Mouse (Mus musculus): Measurements from ENCODE around the gene Dbf4. TPM values are rescaled to one million over a fixed set of nuclear protein-coding genes. Genes with fewer than 3 reads are reported as not detected.

Dbf4 gene
- polyA plus RNA-seq, 1 experiment = 0.72 TPM

DNA sequence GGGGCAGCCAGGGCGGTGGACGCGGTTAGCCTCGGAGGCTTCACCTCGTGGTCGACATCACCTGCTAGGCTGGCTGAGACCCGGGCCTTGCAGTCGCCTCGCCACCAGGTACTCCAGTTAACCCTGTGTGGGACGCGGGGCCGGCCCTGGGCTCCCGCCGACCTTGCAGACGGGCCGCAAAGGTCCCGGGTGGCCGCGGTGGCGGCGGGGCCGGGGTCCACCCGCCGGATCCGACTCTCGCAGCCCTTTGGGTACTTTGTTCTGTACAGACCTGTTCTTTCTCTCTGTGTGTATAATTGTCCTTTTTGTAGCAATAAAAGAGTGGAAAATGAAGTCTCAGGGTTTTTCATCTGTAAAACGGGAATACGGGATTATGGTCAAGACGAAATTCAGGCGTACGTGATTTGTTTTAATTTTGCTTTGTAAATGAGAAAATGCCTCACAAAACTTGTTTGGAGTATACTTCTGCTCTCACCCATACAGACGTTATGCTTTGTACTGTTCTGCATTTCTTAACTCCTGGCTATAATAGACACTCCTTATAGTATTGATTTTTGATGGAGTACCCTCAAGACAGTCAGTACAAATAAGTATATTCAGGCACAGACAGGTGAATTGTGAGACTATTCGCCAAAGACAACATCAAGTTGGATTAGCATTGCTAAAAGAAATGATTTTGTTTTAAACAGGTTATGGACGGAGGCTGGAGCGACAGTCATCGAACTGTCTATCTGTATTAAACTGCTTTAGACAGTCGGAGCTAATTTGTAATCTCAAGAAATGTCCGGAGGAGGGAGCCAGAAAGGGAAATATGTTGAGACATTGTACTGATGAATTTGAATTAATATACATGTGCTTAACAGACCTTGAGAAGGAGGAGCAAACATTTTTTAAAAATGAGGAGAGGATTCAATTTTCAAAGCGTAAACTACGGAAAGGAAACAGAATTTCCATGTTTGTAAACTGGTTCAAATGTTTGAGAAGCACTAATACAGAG is 714 bp upstream of the Dbf4 start:
- Histone ChIP-seq H3K27me3 (replicated peaks; ENCODE audit: control insufficient read depth, insufficient read depth, low read length) (no peaks in the 10 kb centered on the region), H3K4me1 (ENCODE audit: control insufficient read depth, insufficient read depth, low read length) (peaks cover 3% of the 10 kb centered on the region; the same call in 1 of the 2 replicates), H3K36me3 (ENCODE audit: control insufficient read depth, insufficient read depth, low read length) (no peaks in the 10 kb centered on the region), H3K4me3 (ENCODE audit: insufficient read depth, low read depth, low read length) (peak overlapping the region; percentile 72), H3K27ac (ENCODE audit: insufficient read depth, low read depth, low read length) (peak overlapping the region; percentile 14; the same call in 1 of the 2 replicates)
- TF ChIP-seq POLR2A (IDR thresholded peaks at IDR 0.05; ENCODE audit: low read depth, low read length) (no peak), CTCF (conservative IDR thresholded peaks at IDR 0.05; ENCODE audit: insufficient read depth, insufficient read length, low read depth, low read length) (no peak)
- WGBS = under 1% methylated on average over 40 of the region's 40 CpGs
- DNase-seq = peak; percentile 41

DNA sequence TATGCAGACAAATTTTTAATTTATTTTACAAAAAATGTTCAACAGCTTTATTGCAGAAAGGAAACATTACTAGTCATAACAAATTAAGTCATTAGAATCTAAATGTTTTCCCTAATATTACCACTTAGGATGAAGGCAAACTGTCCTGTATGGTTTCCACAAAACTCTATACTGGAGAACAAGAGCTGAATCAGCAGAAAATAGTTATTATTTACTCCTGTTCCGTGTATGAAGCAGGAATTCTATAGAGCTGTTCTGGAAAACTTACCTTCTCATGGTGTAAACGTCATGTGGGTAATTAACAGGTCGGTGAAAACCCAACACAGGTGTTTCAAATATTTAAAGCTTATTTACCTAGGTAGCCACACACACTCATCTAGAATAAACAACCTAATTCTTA is 1.1 kb downstream of the Dbf4 start:
- Histone ChIP-seq H3K36me3 (ENCODE audit: control insufficient read depth, insufficient read depth, low read length) (no peaks in the 10 kb centered on the region), H3K4me3 (ENCODE audit: insufficient read depth, low read depth, low read length) (no peak overlapping the region), H3K27me3 (replicated peaks; ENCODE audit: control insufficient read depth, insufficient read depth, low read length) (no peaks in the 10 kb centered on the region), H3K4me1 (ENCODE audit: control insufficient read depth, insufficient read depth, low read length) (peaks cover 3% of the 10 kb centered on the region; the same call in 1 of the 2 replicates), H3K27ac (ENCODE audit: insufficient read depth, low read depth, low read length) (no peak overlapping the region)
- no peak for DNase-seq
- 25% methylated on average over 3 of the region's 3 CpGs for WGBS
- TF ChIP-seq CTCF (conservative IDR thresholded peaks at IDR 0.05; ENCODE audit: insufficient read depth, insufficient read length, low read depth, low read length) (no peak), POLR2A (IDR thresholded peaks at IDR 0.05; ENCODE audit: low read depth, low read length) (no peak)

DNA sequence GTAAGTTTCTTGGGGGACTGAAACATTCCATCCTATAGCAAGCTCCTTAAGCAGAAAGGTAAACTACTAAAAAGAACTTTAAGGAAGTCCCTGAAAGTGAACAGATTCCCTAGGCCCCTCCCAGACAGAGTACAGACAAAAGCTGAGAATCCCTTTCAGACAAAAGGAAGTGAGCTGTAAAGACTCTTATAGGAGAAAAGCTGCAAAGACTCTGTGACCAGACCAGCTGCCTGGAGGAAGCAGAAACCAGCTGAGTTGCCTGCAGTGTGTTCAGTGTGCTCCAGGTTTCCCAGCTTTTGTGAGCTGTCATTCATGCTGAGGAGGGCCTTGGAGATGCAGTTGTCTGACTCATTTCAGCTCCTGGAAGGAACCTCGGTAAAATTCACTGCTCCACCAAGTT is 5.1 kb downstream of the Dbf4 start:
- no peaks in the 10 kb centered on the region for H3K27me3 ChIP-seq (replicated peaks; ENCODE audit: control insufficient read depth, insufficient read depth, low read length)
- no peaks in the 10 kb centered on the region for H3K36me3 ChIP-seq (ENCODE audit: control insufficient read depth, insufficient read depth, low read length)
- no peaks in the 10 kb centered on the region for H3K4me1 ChIP-seq (ENCODE audit: control insufficient read depth, insufficient read depth, low read length)
- DNase-seq = no peak
- H3K4me3 ChIP-seq (ENCODE audit: insufficient read depth, low read depth, low read length) = no peak overlapping the region
- 39% methylated on average over 1 of the region's 1 CpGs for WGBS
- no peak for TF ChIP-seq POLR2A (IDR thresholded peaks at IDR 0.05; ENCODE audit: low read depth, low read length)
- H3K27ac ChIP-seq (ENCODE audit: insufficient read depth, low read depth, low read length) = no peak overlapping the region

DNA sequence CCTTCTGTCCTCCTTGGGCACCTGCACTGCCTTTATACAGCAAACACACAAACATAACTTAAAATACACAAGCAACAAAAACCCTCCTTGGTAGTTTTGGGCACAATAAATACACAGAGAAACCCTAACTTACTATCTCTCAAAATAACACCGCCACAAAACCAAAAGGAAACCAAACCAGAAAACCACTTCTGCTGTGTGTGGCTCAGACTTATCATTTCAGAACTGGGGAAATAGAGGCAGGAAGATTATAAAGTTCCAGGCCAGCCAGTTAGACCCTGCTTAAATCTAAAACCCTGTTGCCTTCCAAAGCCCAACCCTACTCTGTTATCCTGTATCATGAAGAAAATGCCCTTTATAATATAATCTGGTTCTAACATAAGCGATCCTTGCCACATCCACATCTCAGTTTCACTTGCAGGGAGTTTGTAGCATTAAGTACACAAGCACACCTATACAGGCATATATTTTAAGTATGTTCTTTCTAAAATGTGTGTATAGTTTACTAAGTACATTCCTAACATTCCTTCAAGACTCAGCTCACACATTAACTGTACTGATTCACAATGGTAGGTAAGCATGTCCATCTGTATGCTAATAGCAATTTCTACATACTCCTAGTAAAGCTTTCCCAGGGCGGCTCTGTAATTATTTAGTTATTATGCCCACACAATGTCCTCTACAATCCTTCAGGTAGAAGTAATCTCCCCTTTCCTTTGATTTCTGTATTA is 5.7 kb downstream of the Dbf4 start:
- TF ChIP-seq CTCF (conservative IDR thresholded peaks at IDR 0.05; ENCODE audit: insufficient read depth, insufficient read length, low read depth, low read length) (no peak), POLR2A (IDR thresholded peaks at IDR 0.05; ENCODE audit: low read depth, low read length) (no peak)
- Histone ChIP-seq H3K4me3 (ENCODE audit: insufficient read depth, low read depth, low read length) (no peak overlapping the region), H3K36me3 (ENCODE audit: control insufficient read depth, insufficient read depth, low read length) (no peaks in the 10 kb centered on the region), H3K27ac (ENCODE audit: insufficient read depth, low read depth, low read length) (no peak overlapping the region), H3K27me3 (replicated peaks; ENCODE audit: control insufficient read depth, insufficient read depth, low read length) (no peaks in the 10 kb centered on the region), H3K4me1 (ENCODE audit: control insufficient read depth, insufficient read depth, low read length) (no peaks in the 10 kb centered on the region)
- no peak for DNase-seq
- WGBS = 78% methylated on average over 3 of the region's 3 CpGs

DNA sequence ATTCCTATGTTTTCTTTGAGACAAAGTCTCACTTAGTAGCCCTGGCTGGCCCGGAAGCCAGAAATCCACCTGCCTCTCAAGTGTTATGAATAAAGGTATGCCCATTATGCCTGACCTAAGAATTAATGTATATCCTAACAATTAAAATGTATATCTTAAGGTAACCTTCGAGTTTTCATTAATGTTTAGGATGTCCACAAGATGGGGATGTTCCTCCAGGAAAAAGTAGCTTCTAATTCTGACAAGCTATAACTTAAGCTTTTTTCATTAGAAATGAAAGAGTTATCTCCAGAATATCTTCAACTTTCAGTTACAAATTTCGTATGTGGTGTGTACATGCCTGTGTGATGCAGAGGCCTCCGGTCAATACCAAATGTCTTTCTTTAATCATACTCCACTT is 13.8 kb downstream of the Dbf4 start:
- TF ChIP-seq CTCF (conservative IDR thresholded peaks at IDR 0.05; ENCODE audit: insufficient read depth, insufficient read length, low read depth, low read length) (no peak), POLR2A (IDR thresholded peaks at IDR 0.05; ENCODE audit: low read depth, low read length) (no peak)
- WGBS = 84% methylated on average over 4 of the region's 4 CpGs
- H3K4me3 ChIP-seq (ENCODE audit: insufficient read depth, low read depth, low read length) = no peak overlapping the region
- DNase-seq = no peak
- H3K27me3 ChIP-seq (replicated peaks; ENCODE audit: control insufficient read depth, insufficient read depth, low read length) = no peaks in the 10 kb centered on the region
- no peaks in the 10 kb centered on the region for H3K36me3 ChIP-seq (ENCODE audit: control insufficient read depth, insufficient read depth, low read length)
- H3K27ac ChIP-seq (ENCODE audit: insufficient read depth, low read depth, low read length) = no peak overlapping the region
- no peaks in the 10 kb centered on the region for H3K4me1 ChIP-seq (ENCODE audit: control insufficient read depth, insufficient read depth, low read length)

DNA sequence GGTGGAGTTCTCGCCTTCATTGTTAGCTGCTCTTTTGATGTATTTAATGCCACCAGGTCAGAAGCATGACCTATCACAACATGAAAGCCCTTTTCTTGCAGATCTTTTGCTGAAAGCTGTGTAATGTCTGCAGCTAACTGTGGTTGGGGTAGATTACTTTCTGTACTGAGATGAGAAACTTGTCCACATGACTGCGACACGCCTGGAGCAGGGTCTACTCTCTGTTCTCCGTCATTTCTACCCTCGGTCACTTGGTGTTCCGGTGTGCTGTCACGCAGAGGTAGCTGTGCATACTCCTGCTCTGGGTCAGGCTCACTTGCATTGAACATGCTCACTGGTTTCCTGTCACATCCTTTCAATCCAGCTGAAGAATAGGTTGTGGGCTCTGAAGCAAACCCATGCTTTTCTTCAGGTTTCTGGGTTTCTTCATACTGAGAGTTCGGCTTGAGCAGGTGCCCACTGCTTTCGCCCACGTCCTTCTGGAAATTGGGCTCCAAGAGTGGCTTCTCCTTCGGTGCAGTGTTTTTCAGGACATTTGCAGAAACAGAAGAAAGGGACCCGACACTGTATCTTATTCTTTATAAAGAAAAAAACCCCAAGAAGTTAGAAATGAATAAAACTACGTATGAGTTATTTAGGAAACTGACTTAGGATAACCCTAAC is 24.8 kb downstream of the Dbf4 start:
- no peak overlapping the region for H3K27ac ChIP-seq (ENCODE audit: insufficient read depth, low read depth, low read length)
- H3K4me1 ChIP-seq (ENCODE audit: control insufficient read depth, insufficient read depth, low read length) = no peaks in the 10 kb centered on the region
- peaks cover 3% of the 10 kb centered on the region; the same call in 1 of the 2 replicates for H3K36me3 ChIP-seq (ENCODE audit: control insufficient read depth, insufficient read depth, low read length)
- H3K27me3 ChIP-seq (replicated peaks; ENCODE audit: control insufficient read depth, insufficient read depth, low read length) = no peaks in the 10 kb centered on the region
- 90% methylated on average over 13 of the region's 13 CpGs for WGBS
- TF ChIP-seq POLR2A (IDR thresholded peaks at IDR 0.05; ENCODE audit: low read depth, low read length) (no peak), CTCF (conservative IDR thresholded peaks at IDR 0.05; ENCODE audit: insufficient read depth, insufficient read length, low read depth, low read length) (no peak)
- H3K4me3 ChIP-seq (ENCODE audit: insufficient read depth, low read depth, low read length) = no peak overlapping the region
- DNase-seq = no peak
